Mouse (Mus musculus): ENCODE measurements around the gene Zranb3. TPM values are rescaled to one million over a fixed set of nuclear protein-coding genes. Genes with fewer than 3 reads are reported as not detected.
A peak's percentile ranks its signal among the peaks of the same experiment; 100 is the strongest.

Zranb3 gene
- polyA plus RNA-seq, 1 experiment from 2014 or later, result 18.7 TPM

- Histone ChIP-seq H3K36me3 (ENCODE audit: control insufficient read depth, insufficient read depth, low read length) (no peaks in the 10 kb centered on the region; the same call in 1 of the 2 replicates), H3K4me1 (replicated peaks; ENCODE audit: control insufficient read depth, insufficient read depth, low read length) (no peaks in the 10 kb centered on the region), H3K27me3 (ENCODE audit: control insufficient read depth, insufficient read depth, low read length) (no peaks in the 10 kb centered on the region), H3K9ac (ENCODE audit: low read length) (no peak overlapping the region), H3K9me3 (ENCODE audit: control insufficient read depth, low read length) (no peaks in the 10 kb centered on the region), H3K4me2 (ENCODE audit: low read depth, low read length, severe bottlenecking) (no peak overlapping the region), H3K4me3 (ENCODE audit: low read depth, low read length) (no peak overlapping the region), H3K27ac (ENCODE audit: low read depth, low read length) (no peak overlapping the region)
- no peak for DNase-seq (ENCODE audit: low spot score)
- 95% methylated on average over 2 of the region's 2 CpGs for WGBS
- ATAC-seq (replicated peaks; ENCODE audit: low FRiP score), result no peak
These were observed 56.4 kb downstream of the Zranb3 start for GRCm38 (mm10) chr1:128046455-128046854.

GRCm38 (mm10) chr1:128044181-128044580 is 58.7 kb downstream of the Zranb3 start:
- Histone ChIP-seq H3K27ac (ENCODE audit: low read depth, low read length) (no peak overlapping the region), H3K27me3 (ENCODE audit: control insufficient read depth, insufficient read depth, low read length) (no peaks in the 10 kb centered on the region), H3K4me2 (ENCODE audit: low read depth, low read length, severe bottlenecking) (no peak overlapping the region), H3K4me1 (replicated peaks; ENCODE audit: control insufficient read depth, insufficient read depth, low read length) (no peaks in the 10 kb centered on the region), H3K9me3 (ENCODE audit: control insufficient read depth, low read length) (no peaks in the 10 kb centered on the region), H3K36me3 (ENCODE audit: control insufficient read depth, insufficient read depth, low read length) (no peaks in the 10 kb centered on the region; the same call in 1 of the 2 replicates), H3K9ac (ENCODE audit: low read length) (no peak overlapping the region), H3K4me3 (ENCODE audit: low read depth, low read length) (no peak overlapping the region)
- DNase-seq (ENCODE audit: low spot score) (no peak), ATAC-seq (replicated peaks; ENCODE audit: low FRiP score) (no peak)
- 93% methylated on average over 4 of the region's 4 CpGs for WGBS

- H3K4me1 ChIP-seq (replicated peaks; ENCODE audit: control insufficient read depth, insufficient read depth, low read length), result no peaks in the 10 kb centered on the region
- no peaks in the 10 kb centered on the region for H3K9me3 ChIP-seq (ENCODE audit: control insufficient read depth, low read length)
- H3K36me3 ChIP-seq (ENCODE audit: control insufficient read depth, insufficient read depth, low read length), result no peaks in the 10 kb centered on the region
- no peak overlapping the region for H3K4me2 ChIP-seq (ENCODE audit: low read depth, low read length, severe bottlenecking)
- 92% methylated on average over 6 of the region's 6 CpGs for WGBS
- no peak overlapping the region for H3K27ac ChIP-seq (ENCODE audit: low read depth, low read length)
- no peak overlapping the region for H3K4me3 ChIP-seq (ENCODE audit: low read depth, low read length)
- no peak for ATAC-seq (replicated peaks; ENCODE audit: low FRiP score)
- no peak overlapping the region for H3K9ac ChIP-seq (ENCODE audit: low read length)
- no peak for DNase-seq (ENCODE audit: low spot score)
- H3K27me3 ChIP-seq (ENCODE audit: control insufficient read depth, insufficient read depth, low read length), result no peaks in the 10 kb centered on the region
These were observed 66.6 kb downstream of the Zranb3 start for GRCm38 (mm10) chr1:128036296-128036695.

- Histone ChIP-seq H3K27ac (ENCODE audit: low read depth, low read length) (no peak overlapping the region), H3K27me3 (ENCODE audit: control insufficient read depth, insufficient read depth, low read length) (no peaks in the 10 kb centered on the region), H3K9me3 (ENCODE audit: control insufficient read depth, low read length) (no peaks in the 10 kb centered on the region), H3K36me3 (ENCODE audit: control insufficient read depth, insufficient read depth, low read length) (no peaks in the 10 kb centered on the region), H3K4me1 (replicated peaks; ENCODE audit: control insufficient read depth, insufficient read depth, low read length) (no peaks in the 10 kb centered on the region), H3K9ac (ENCODE audit: low read length) (no peak overlapping the region), H3K4me2 (ENCODE audit: low read depth, low read length, severe bottlenecking) (no peak overlapping the region), H3K4me3 (ENCODE audit: low read depth, low read length) (no peak overlapping the region)
- DNase-seq (ENCODE audit: low spot score), result no peak
- ATAC-seq (replicated peaks; ENCODE audit: low FRiP score), result no peak
- 97% methylated on average over 1 of the region's 1 CpGs for WGBS
These were observed 70.7 kb downstream of the Zranb3 start for GRCm38 (mm10) chr1:128032123-128032522.

- DNase-seq (ENCODE audit: low spot score), result no peak
- Histone ChIP-seq H3K4me2 (ENCODE audit: low read depth, low read length, severe bottlenecking) (no peak overlapping the region), H3K27ac (ENCODE audit: low read depth, low read length) (no peak overlapping the region), H3K9me3 (ENCODE audit: control insufficient read depth, low read length) (no peaks in the 10 kb centered on the region), H3K4me1 (replicated peaks; ENCODE audit: control insufficient read depth, insufficient read depth, low read length) (no peaks in the 10 kb centered on the region), H3K9ac (ENCODE audit: low read length) (no peak overlapping the region), H3K36me3 (ENCODE audit: control insufficient read depth, insufficient read depth, low read length) (no peaks in the 10 kb centered on the region), H3K27me3 (ENCODE audit: control insufficient read depth, insufficient read depth, low read length) (no peaks in the 10 kb centered on the region), H3K4me3 (ENCODE audit: low read depth, low read length) (no peak overlapping the region)
- no peak for ATAC-seq (replicated peaks; ENCODE audit: low FRiP score)
- WGBS, result 87% methylated on average over 2 of the region's 2 CpGs
These were observed 71.3 kb downstream of the Zranb3 start for GRCm38 (mm10) chr1:128031524-128031923.

- ATAC-seq (replicated peaks; ENCODE audit: low FRiP score) (no peak), DNase-seq (ENCODE audit: low spot score) (no peak)
- Histone ChIP-seq H3K9ac (ENCODE audit: low read length) (no peak overlapping the region), H3K4me2 (ENCODE audit: low read depth, low read length, severe bottlenecking) (no peak overlapping the region), H3K9me3 (ENCODE audit: control insufficient read depth, low read length) (no peaks in the 10 kb centered on the region), H3K4me1 (replicated peaks; ENCODE audit: control insufficient read depth, insufficient read depth, low read length) (no peaks in the 10 kb centered on the region), H3K36me3 (ENCODE audit: control insufficient read depth, insufficient read depth, low read length) (no peaks in the 10 kb centered on the region), H3K4me3 (ENCODE audit: low read depth, low read length) (no peak overlapping the region), H3K27ac (ENCODE audit: low read depth, low read length) (no peak overlapping the region), H3K27me3 (ENCODE audit: control insufficient read depth, insufficient read depth, low read length) (no peaks in the 10 kb centered on the region)
- 93% methylated on average over 4 of the region's 4 CpGs for WGBS
These were observed 78.3 kb downstream of the Zranb3 start for GRCm38 (mm10) chr1:128024363-128025114.

- no peak overlapping the region for H3K9ac ChIP-seq (ENCODE audit: low read length)
- no peak overlapping the region for H3K4me2 ChIP-seq (ENCODE audit: low read depth, low read length, severe bottlenecking)
- no peaks in the 10 kb centered on the region for H3K9me3 ChIP-seq (ENCODE audit: control insufficient read depth, low read length)
- H3K36me3 ChIP-seq (ENCODE audit: control insufficient read depth, insufficient read depth, low read length), result no peaks in the 10 kb centered on the region
- 86% methylated on average over 2 of the region's 2 CpGs for WGBS
- 0 out of 2 replicates have a peak, but pooled peaks cover 1% of the 10 kb centered on the region for H3K4me1 ChIP-seq (replicated peaks; ENCODE audit: control insufficient read depth, insufficient read depth, low read length)
- no peak for ATAC-seq (replicated peaks; ENCODE audit: low FRiP score)
- no peaks in the 10 kb centered on the region for H3K27me3 ChIP-seq (ENCODE audit: control insufficient read depth, insufficient read depth, low read length)
- no peak for DNase-seq (ENCODE audit: low spot score)
- no peak overlapping the region for H3K4me3 ChIP-seq (ENCODE audit: low read depth, low read length)
- no peak overlapping the region for H3K27ac ChIP-seq (ENCODE audit: low read depth, low read length)
These were observed 82.7 kb downstream of the Zranb3 start for GRCm38 (mm10) chr1:128020001-128020770.

- no peak overlapping the region for H3K4me2 ChIP-seq (ENCODE audit: low read depth, low read length, severe bottlenecking)
- ATAC-seq (replicated peaks; ENCODE audit: low FRiP score), result 0 out of 2 replicates have a peak, but pooled peaks have one; percentile 55
- H3K4me3 ChIP-seq (ENCODE audit: low read depth, low read length), result no peak overlapping the region
- 0 out of 2 replicates have a peak, but pooled peaks cover 1% of the 10 kb centered on the region for H3K4me1 ChIP-seq (replicated peaks; ENCODE audit: control insufficient read depth, insufficient read depth, low read length)
- H3K9ac ChIP-seq (ENCODE audit: low read length), result no peak overlapping the region
- 59% methylated on average over 6 of the region's 6 CpGs for WGBS
- DNase-seq (ENCODE audit: low spot score), result no peak
- no peaks in the 10 kb centered on the region for H3K27me3 ChIP-seq (ENCODE audit: control insufficient read depth, insufficient read depth, low read length)
- H3K9me3 ChIP-seq (ENCODE audit: control insufficient read depth, low read length), result no peaks in the 10 kb centered on the region
- no peak overlapping the region for H3K27ac ChIP-seq (ENCODE audit: low read depth, low read length)
- H3K36me3 ChIP-seq (ENCODE audit: control insufficient read depth, insufficient read depth, low read length), result no peaks in the 10 kb centered on the region
These were observed 86.8 kb downstream of the Zranb3 start for GRCm38 (mm10) chr1:128016035-128016492.

Data from forebrain, embryonic 11.5 days (tissue).